Mouse (Mus musculus): Measurements from ENCODE around the gene Osbp. TPM values are rescaled to one million over a fixed set of nuclear protein-coding genes. Genes with fewer than 3 reads are reported as not detected.

Gene Osbp
- polyA plus RNA-seq, 1 experiment from 2014 or later, result 11.8 TPM

- Histone ChIP-seq H3K4me3 (ENCODE audit: low read depth, low read length) (no peak overlapping the region), H3K27me3 (ENCODE audit: control insufficient read depth, insufficient read depth, low read length) (no peaks in the 10 kb centered on the region), H3K27ac (ENCODE audit: low read depth, low read length) (no peak overlapping the region), H3K4me1 (ENCODE audit: control insufficient read depth, insufficient read depth, low read length) (peaks cover 3% of the 10 kb centered on the region; the same call in 1 of the 2 replicates), H3K9me3 (replicated peaks; ENCODE audit: control insufficient read depth, low read length) (no peaks in the 10 kb centered on the region), H3K4me2 (no peak overlapping the region), H3K9ac (ENCODE audit: low read depth, low read length) (no peak overlapping the region), H3K36me3 (ENCODE audit: control insufficient read depth, insufficient read depth, low read length) (peaks cover 27% of the 10 kb centered on the region)
- 90% methylated on average over 6 of the region's 6 CpGs for WGBS (ENCODE audit: insufficient replicate concordance)
- ATAC-seq (replicated peaks; ENCODE audit: insufficient number of reproducible peaks, low FRiP score, low TSS enrichment), result no peak
Measured at GRCm38 (mm10) chr19:11994703-11995431, 29.1 kb downstream of the Osbp start.

DNA sequence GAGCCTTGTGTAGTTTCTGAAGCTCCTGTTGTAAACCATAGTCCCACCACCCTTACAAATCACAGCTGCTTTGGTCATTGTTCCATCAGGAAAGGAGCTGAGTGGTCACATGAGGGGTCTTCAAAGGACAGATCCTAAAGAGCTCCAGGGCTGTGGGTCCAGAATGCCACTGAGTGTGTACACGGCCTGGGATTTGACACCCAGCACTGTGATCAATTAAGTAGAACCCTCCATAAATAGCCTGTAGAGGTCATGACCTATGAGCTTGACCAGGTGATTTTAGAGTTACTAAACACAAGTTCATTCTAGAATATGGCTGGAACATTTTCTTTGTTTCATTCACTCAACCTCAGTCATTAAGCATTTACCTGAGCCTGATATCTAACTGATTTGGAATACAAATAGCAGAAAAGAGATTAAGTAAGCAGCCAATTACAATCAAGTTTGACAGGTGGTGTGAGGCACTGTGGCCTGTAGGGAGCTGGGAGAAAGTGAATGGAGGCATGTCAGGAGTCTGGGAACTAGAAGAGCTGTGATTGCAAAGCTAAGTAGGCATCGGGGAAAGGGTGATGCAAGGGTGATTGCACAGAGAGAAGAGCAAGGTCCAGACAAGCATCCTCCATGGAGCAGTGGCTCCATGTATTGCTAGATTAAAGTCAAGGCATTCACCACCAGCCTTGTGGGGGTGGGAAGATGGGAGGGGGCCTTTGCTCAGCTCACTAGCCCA lies 30.1 kb downstream of the Osbp start:
- H3K4me2 ChIP-seq, result no peak overlapping the region
- no peaks in the 10 kb centered on the region for H3K9me3 ChIP-seq (replicated peaks; ENCODE audit: control insufficient read depth, low read length)
- no peak for ATAC-seq (replicated peaks; ENCODE audit: insufficient number of reproducible peaks, low FRiP score, low TSS enrichment)
- no peak overlapping the region for H3K9ac ChIP-seq (ENCODE audit: low read depth, low read length)
- 52% methylated on average over 2 of the region's 2 CpGs for WGBS (ENCODE audit: insufficient replicate concordance)
- H3K4me3 ChIP-seq (ENCODE audit: low read depth, low read length), result no peak overlapping the region
- H3K27me3 ChIP-seq (ENCODE audit: control insufficient read depth, insufficient read depth, low read length), result no peaks in the 10 kb centered on the region
- H3K27ac ChIP-seq (ENCODE audit: low read depth, low read length), result no peak overlapping the region
- H3K4me1 ChIP-seq (ENCODE audit: control insufficient read depth, insufficient read depth, low read length), result peaks cover 3% of the 10 kb centered on the region; the same call in 1 of the 2 replicates
- peaks cover 21% of the 10 kb centered on the region for H3K36me3 ChIP-seq (ENCODE audit: control insufficient read depth, insufficient read depth, low read length)

GRCm38 (mm10) chr19:12001686-12002085 lies 35.9 kb downstream of the Osbp start:
- ATAC-seq (replicated peaks; ENCODE audit: insufficient number of reproducible peaks, low FRiP score, low TSS enrichment), result no peak
- Histone ChIP-seq H3K27me3 (ENCODE audit: control insufficient read depth, insufficient read depth, low read length) (no peaks in the 10 kb centered on the region), H3K9me3 (replicated peaks; ENCODE audit: control insufficient read depth, low read length) (no peaks in the 10 kb centered on the region), H3K9ac (ENCODE audit: low read depth, low read length) (no peak overlapping the region), H3K36me3 (ENCODE audit: control insufficient read depth, insufficient read depth, low read length) (no peaks in the 10 kb centered on the region), H3K4me2 (no peak overlapping the region), H3K4me3 (ENCODE audit: low read depth, low read length) (no peak overlapping the region), H3K4me1 (ENCODE audit: control insufficient read depth, insufficient read depth, low read length) (no peaks in the 10 kb centered on the region; the same call in none of the 2 replicates), H3K27ac (ENCODE audit: low read depth, low read length) (no peak overlapping the region)
- 21% methylated on average over 3 of the region's 3 CpGs for WGBS (ENCODE audit: insufficient replicate concordance)

- H3K9me3 ChIP-seq (replicated peaks; ENCODE audit: control insufficient read depth, low read length), result no peaks in the 10 kb centered on the region
- H3K27ac ChIP-seq (ENCODE audit: low read depth, low read length), result no peak overlapping the region
- WGBS (ENCODE audit: insufficient replicate concordance), result 4% methylated on average over 11 of the region's 11 CpGs
- peak; percentile 44; the same call in 1 of the 2 replicates for ATAC-seq (replicated peaks; ENCODE audit: insufficient number of reproducible peaks, low FRiP score, low TSS enrichment)
- no peaks in the 10 kb centered on the region; the same call in none of the 2 replicates for H3K4me1 ChIP-seq (ENCODE audit: control insufficient read depth, insufficient read depth, low read length)
- H3K9ac ChIP-seq (ENCODE audit: low read depth, low read length), result 0 out of 2 replicates have a peak overlapping the region, but pooled peaks have one; percentile 16
- H3K27me3 ChIP-seq (ENCODE audit: control insufficient read depth, insufficient read depth, low read length), result no peaks in the 10 kb centered on the region
- no peaks in the 10 kb centered on the region for H3K36me3 ChIP-seq (ENCODE audit: control insufficient read depth, insufficient read depth, low read length)
- peak overlapping the region; percentile 53 for H3K4me2 ChIP-seq
- peak overlapping the region; percentile 16; the same call in 1 of the 2 replicates for H3K4me3 ChIP-seq (ENCODE audit: low read depth, low read length)
Measured at GRCm38 (mm10) chr19:12002125-12002524, 36.4 kb downstream of the Osbp start.

- Histone ChIP-seq H3K4me1 (ENCODE audit: control insufficient read depth, insufficient read depth, low read length) (peaks cover 2% of the 10 kb centered on the region), H3K4me2 (peak overlapping the region; percentile 53), H3K36me3 (ENCODE audit: control insufficient read depth, insufficient read depth, low read length) (no peaks in the 10 kb centered on the region), H3K9ac (ENCODE audit: low read depth, low read length) (0 out of 2 replicates have a peak overlapping the region, but pooled peaks have one; percentile 16), H3K4me3 (ENCODE audit: low read depth, low read length) (peak overlapping the region; percentile 16; the same call in 1 of the 2 replicates), H3K27me3 (ENCODE audit: control insufficient read depth, insufficient read depth, low read length) (no peaks in the 10 kb centered on the region), H3K27ac (ENCODE audit: low read depth, low read length) (no peak overlapping the region), H3K9me3 (replicated peaks; ENCODE audit: control insufficient read depth, low read length) (no peaks in the 10 kb centered on the region)
- 43% methylated on average over 14 of the region's 14 CpGs for WGBS (ENCODE audit: insufficient replicate concordance)
- ATAC-seq (replicated peaks; ENCODE audit: insufficient number of reproducible peaks, low FRiP score, low TSS enrichment), result no peak
Measured at GRCm38 (mm10) chr19:12002791-12003190, 37.0 kb downstream of the Osbp start.

GRCm38 (mm10) chr19:12003568-12003967 lies 37.8 kb downstream of the Osbp start:
- H3K9ac ChIP-seq (ENCODE audit: low read depth, low read length), result no peak overlapping the region
- ATAC-seq (replicated peaks; ENCODE audit: insufficient number of reproducible peaks, low FRiP score, low TSS enrichment), result no peak
- WGBS (ENCODE audit: insufficient replicate concordance), result 94% methylated on average over 2 of the region's 2 CpGs
- no peak overlapping the region for H3K4me3 ChIP-seq (ENCODE audit: low read depth, low read length)
- H3K36me3 ChIP-seq (ENCODE audit: control insufficient read depth, insufficient read depth, low read length), result no peaks in the 10 kb centered on the region
- no peak overlapping the region for H3K27ac ChIP-seq (ENCODE audit: low read depth, low read length)
- no peaks in the 10 kb centered on the region for H3K27me3 ChIP-seq (ENCODE audit: control insufficient read depth, insufficient read depth, low read length)
- peaks cover 2% of the 10 kb centered on the region for H3K4me1 ChIP-seq (ENCODE audit: control insufficient read depth, insufficient read depth, low read length)
- no peak overlapping the region for H3K4me2 ChIP-seq
- H3K9me3 ChIP-seq (replicated peaks; ENCODE audit: control insufficient read depth, low read length), result no peaks in the 10 kb centered on the region

DNA sequence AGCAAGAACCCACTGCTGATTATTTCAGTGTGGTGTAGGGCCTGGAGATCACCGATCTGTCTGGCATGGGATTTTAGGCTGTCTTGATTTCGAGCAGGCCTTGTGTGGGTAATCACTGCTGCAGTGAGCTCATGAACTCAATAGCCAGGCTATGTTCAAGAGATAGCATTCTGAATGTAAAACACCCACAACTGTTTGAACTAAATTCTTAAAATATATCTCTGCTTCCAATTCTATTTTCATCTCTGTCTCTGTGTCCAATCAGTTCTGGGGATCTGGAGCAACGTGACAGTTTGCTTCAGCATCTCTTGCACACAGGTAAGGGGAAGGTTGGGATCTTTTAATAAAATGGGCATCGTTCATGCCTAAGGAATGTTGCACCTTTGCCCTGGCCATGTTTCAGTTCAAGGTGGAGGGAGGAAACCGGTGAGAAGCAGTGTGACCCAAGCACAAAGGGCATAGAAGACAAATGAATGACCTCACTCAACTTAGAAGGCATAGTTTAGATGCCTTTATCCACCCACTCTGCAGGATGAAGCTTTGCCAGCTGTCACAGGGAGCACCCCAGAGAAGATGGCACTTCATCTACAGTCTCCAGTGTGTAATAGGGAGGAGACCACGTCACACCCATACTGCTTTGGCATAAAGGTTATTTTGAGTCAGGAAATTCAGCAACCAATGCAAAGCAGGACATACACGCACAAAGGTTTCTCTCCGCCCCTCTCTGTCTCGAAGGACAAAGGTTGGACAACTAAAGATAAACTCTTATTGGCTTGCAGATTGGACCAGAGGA lies 38.7 kb downstream of the Osbp start:
- 44% methylated on average over 9 of the region's 9 CpGs for WGBS (ENCODE audit: insufficient replicate concordance)
- H3K4me2 ChIP-seq, result peak overlapping the region; percentile 73
- no peaks in the 10 kb centered on the region for H3K27me3 ChIP-seq (ENCODE audit: control insufficient read depth, insufficient read depth, low read length)
- peak overlapping the region; percentile 67 for H3K4me3 ChIP-seq (ENCODE audit: low read depth, low read length)
- no peak overlapping the region for H3K9ac ChIP-seq (ENCODE audit: low read depth, low read length)
- no peak overlapping the region for H3K27ac ChIP-seq (ENCODE audit: low read depth, low read length)
- peaks cover 2% of the 10 kb centered on the region for H3K4me1 ChIP-seq (ENCODE audit: control insufficient read depth, insufficient read depth, low read length)
- ATAC-seq (replicated peaks; ENCODE audit: insufficient number of reproducible peaks, low FRiP score, low TSS enrichment), result no peak
- no peaks in the 10 kb centered on the region for H3K9me3 ChIP-seq (replicated peaks; ENCODE audit: control insufficient read depth, low read length)
- H3K36me3 ChIP-seq (ENCODE audit: control insufficient read depth, insufficient read depth, low read length), result no peaks in the 10 kb centered on the region
